Mouse (Mus musculus): ENCODE results near the gene Zswim7. TPM values are rescaled to one million over a fixed set of nuclear protein-coding genes. Genes with fewer than 3 reads are reported as not detected.

Gene Zswim7
- total and polyA plus RNA-seq, 2 experiments from 2014 or later, result 7.3 to 19.6 TPM

DNA sequence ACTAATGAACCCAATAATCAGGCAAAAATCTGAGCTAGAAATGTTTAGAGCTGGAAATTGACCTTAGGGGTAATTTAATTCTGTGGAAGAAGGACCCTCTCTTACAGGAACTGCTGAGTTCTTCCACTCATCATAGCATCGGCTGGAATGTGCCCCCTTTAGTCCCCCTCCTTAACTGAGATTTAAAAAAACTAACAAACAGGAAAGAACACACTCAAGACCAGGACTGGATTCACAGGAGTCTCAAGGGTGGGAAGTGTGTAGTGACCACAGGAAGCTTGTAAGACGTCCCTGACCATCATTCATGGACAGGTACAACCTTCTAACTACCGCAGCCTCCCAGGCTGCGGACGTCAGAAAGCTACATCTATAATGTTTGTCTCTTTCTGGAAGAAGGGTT is 10.3 kb downstream of the Zswim7 start:
- WGBS, result 70% methylated on average over 5 of the region's 5 CpGs
- Histone ChIP-seq H3K36me3 (ENCODE audit: insufficient read depth) (no peaks in the 10 kb centered on the region), H3K4me2 (ENCODE audit: low read depth) (no peak overlapping the region), H3K4me1 (ENCODE audit: insufficient read depth) (no peaks in the 10 kb centered on the region), H3K27me3 (ENCODE audit: insufficient read depth, low read length) (no peaks in the 10 kb centered on the region), H3K27ac (ENCODE audit: low read depth, low read length) (no peak overlapping the region), H3K4me3 (ENCODE audit: low read depth, low read length) (no peak overlapping the region), H3K9ac (no peak overlapping the region), H3K9me3 (ENCODE audit: low read length) (no peaks in the 10 kb centered on the region)
- no peak for TF ChIP-seq CTCF (IDR thresholded peaks at IDR 0.05; ENCODE audit: low read depth)
- DNase-seq (no peak), ATAC-seq (no peak)

DNA sequence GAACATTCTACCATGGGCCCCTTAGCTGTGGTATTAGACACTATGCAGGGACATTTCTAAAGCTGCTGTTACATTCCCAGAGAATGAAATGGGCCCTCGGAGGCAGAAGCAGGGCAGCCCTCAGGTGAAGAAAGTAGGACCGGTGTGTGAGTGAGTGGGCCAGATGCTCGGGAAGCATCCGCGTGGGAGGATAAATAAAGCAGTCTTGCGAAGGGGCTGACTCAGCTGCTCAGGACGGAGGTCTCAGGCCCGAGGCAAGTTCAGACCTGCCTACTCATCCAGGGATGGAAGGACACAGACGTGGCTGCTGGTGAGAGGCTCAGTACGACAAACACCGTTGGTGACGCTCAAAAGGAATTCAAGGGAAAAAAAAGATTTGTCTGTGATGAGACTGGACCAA is 12.1 kb downstream of the Zswim7 start:
- Histone ChIP-seq H3K27ac (ENCODE audit: low read depth, low read length) (no peak overlapping the region), H3K4me3 (ENCODE audit: low read depth, low read length) (no peak overlapping the region), H3K9ac (no peak overlapping the region), H3K9me3 (ENCODE audit: low read length) (no peaks in the 10 kb centered on the region), H3K27me3 (ENCODE audit: insufficient read depth, low read length) (no peaks in the 10 kb centered on the region), H3K4me1 (ENCODE audit: insufficient read depth) (no peaks in the 10 kb centered on the region), H3K36me3 (ENCODE audit: insufficient read depth) (no peaks in the 10 kb centered on the region), H3K4me2 (ENCODE audit: low read depth) (no peak overlapping the region)
- 79% methylated on average over 12 of the region's 12 CpGs for WGBS
- no peak for ATAC-seq
- no peak for TF ChIP-seq CTCF (IDR thresholded peaks at IDR 0.05; ENCODE audit: low read depth)
- no peak for DNase-seq

DNA sequence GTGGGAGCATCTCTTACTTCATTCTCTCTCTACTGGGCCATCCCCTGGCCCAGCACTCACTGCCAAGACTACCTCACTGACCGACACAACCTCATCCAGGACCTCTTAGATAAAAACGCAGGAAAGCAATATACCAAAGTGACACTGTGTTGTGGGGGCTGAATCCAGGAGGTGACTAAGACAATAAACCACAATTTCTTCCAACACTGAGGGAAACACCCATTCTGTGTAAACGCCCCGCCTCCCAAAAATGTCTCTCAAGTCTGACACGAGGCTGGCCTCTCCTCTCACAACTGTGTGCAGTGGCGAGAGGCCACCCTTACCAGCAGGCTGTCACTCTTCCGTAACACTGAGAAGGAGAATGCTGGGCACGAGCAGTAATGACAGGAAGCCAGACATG is 12.8 kb downstream of the Zswim7 start:
- ATAC-seq (no peak), DNase-seq (no peak)
- no peaks in the 10 kb centered on the region for H3K4me1 ChIP-seq (ENCODE audit: insufficient read depth)
- TF ChIP-seq CTCF (IDR thresholded peaks at IDR 0.05; ENCODE audit: low read depth), result no peak
- WGBS, result 81% methylated on average over 8 of the region's 8 CpGs
- no peaks in the 10 kb centered on the region for H3K9me3 ChIP-seq (ENCODE audit: low read length)
- H3K36me3 ChIP-seq (ENCODE audit: insufficient read depth), result no peaks in the 10 kb centered on the region
- H3K4me2 ChIP-seq (ENCODE audit: low read depth), result no peak overlapping the region
- H3K27me3 ChIP-seq (ENCODE audit: insufficient read depth, low read length), result no peaks in the 10 kb centered on the region
- H3K9ac ChIP-seq, result no peak overlapping the region
- no peak overlapping the region for H3K4me3 ChIP-seq (ENCODE audit: low read depth, low read length)
- no peak overlapping the region for H3K27ac ChIP-seq (ENCODE audit: low read depth, low read length)

DNA sequence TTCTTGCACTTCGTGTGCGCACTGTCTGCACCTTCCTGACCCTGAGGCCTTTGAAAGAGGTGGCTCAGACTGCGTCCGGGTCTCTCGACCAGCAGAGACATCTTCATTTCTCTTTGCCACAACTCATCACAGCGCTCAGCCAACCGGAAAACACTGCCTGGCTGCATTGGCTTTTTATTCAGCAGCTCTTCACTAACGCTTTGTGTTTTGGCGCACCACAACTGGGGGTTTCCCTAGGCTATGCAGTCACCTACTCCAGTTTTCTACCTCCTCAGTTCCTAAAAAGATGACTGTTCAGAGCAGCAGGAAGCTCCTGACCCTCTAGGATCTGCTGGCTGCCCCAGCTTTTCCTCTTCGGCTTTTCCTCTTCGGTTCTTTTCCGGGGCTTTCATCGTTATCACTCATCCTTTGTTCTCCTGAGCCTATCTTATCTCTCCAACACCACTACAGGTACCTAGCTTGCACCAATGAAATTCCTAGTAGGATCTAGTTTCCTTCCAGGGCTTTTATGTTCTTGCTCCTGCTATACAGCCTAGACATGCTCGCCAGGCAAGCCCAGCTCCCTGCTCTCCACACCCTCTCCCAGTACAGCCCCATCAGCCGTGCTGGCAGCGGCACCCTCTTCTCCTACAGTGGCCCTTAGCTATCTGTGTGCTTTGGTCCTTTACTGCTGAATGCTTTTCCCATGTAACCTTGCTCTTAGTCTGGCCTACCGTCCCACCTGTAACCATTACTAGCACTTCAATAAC is 14.5 kb downstream of the Zswim7 start:
- no peaks in the 10 kb centered on the region for H3K9me3 ChIP-seq (ENCODE audit: low read length)
- H3K4me2 ChIP-seq (ENCODE audit: low read depth), result no peak overlapping the region
- no peaks in the 10 kb centered on the region for H3K36me3 ChIP-seq (ENCODE audit: insufficient read depth)
- 48% methylated on average over 17 of the region's 17 CpGs for WGBS
- H3K4me3 ChIP-seq (ENCODE audit: low read depth, low read length), result no peak overlapping the region
- no peak for TF ChIP-seq CTCF (IDR thresholded peaks at IDR 0.05; ENCODE audit: low read depth)
- ATAC-seq, result peak; percentile 36; the same call in 1 of the 2 replicates
- peak; percentile 16 for DNase-seq
- no peaks in the 10 kb centered on the region for H3K27me3 ChIP-seq (ENCODE audit: insufficient read depth, low read length)
- H3K4me1 ChIP-seq (ENCODE audit: insufficient read depth), result no peaks in the 10 kb centered on the region
- no peak overlapping the region for H3K9ac ChIP-seq
- no peak overlapping the region for H3K27ac ChIP-seq (ENCODE audit: low read depth, low read length)

DNA sequence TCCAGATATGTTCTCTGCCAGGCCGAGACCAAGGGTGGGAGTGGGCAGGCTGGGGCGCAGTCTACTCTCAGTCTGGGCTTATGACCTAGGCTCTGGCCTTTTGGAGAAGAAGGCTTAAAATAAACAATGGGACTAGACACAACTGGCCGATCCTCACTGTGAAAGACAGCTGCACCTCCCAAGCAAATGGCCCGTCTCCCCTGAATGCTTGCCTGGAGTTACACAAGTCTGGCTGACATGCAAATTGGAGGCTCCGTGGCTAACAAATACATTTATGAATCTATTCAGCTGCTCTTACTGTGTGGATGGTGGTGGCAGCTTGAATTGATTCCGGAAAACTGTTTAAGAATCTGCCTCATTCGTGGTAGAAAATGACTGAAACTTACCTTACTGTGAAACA is 15.5 kb downstream of the Zswim7 start:
- H3K9me3 ChIP-seq (ENCODE audit: low read length), result no peaks in the 10 kb centered on the region
- H3K4me2 ChIP-seq (ENCODE audit: low read depth), result no peak overlapping the region
- DNase-seq (peak; percentile 23), ATAC-seq (no peak)
- no peak overlapping the region for H3K4me3 ChIP-seq (ENCODE audit: low read depth, low read length)
- TF ChIP-seq CTCF (IDR thresholded peaks at IDR 0.05; ENCODE audit: low read depth), result no peak
- H3K27me3 ChIP-seq (ENCODE audit: insufficient read depth, low read length), result no peaks in the 10 kb centered on the region
- H3K36me3 ChIP-seq (ENCODE audit: insufficient read depth), result no peaks in the 10 kb centered on the region
- no peaks in the 10 kb centered on the region for H3K4me1 ChIP-seq (ENCODE audit: insufficient read depth)
- 0 out of 2 replicates have a peak overlapping the region, but pooled peaks have one; percentile 29 for H3K27ac ChIP-seq (ENCODE audit: low read depth, low read length)
- WGBS, result 50% methylated on average over 7 of the region's 7 CpGs
- H3K9ac ChIP-seq, result no peak overlapping the region

DNA sequence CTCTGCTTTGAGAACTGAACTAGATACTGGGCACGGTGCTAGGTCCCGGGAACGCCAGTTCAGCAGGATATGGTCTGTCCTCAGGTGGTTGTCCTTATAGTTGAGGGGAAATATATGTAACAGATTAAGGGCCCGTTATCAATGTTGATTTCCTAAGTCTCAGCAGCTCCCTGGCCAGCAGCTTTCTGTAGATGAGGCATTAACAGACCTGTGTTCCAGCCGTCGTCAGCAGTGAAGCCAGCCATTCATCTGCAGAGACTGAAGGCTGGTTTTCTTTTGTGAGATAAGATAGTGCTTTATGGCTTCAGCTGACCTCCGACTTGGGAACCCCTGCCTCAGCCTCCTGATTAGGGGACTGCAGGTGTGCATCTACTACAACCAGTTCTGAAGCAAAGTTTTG is 17.2 kb downstream of the Zswim7 start:
- no peaks in the 10 kb centered on the region for H3K27me3 ChIP-seq (ENCODE audit: insufficient read depth, low read length)
- no peak for TF ChIP-seq CTCF (IDR thresholded peaks at IDR 0.05; ENCODE audit: low read depth)
- H3K4me3 ChIP-seq (ENCODE audit: low read depth, low read length), result no peak overlapping the region
- DNase-seq, result no peak
- H3K9ac ChIP-seq, result no peak overlapping the region
- H3K9me3 ChIP-seq (ENCODE audit: low read length), result no peaks in the 10 kb centered on the region
- no peaks in the 10 kb centered on the region for H3K36me3 ChIP-seq (ENCODE audit: insufficient read depth)
- no peak for ATAC-seq
- H3K4me2 ChIP-seq (ENCODE audit: low read depth), result no peak overlapping the region
- 68% methylated on average over 7 of the region's 7 CpGs for WGBS
- H3K27ac ChIP-seq (ENCODE audit: low read depth, low read length), result no peak overlapping the region
- no peaks in the 10 kb centered on the region for H3K4me1 ChIP-seq (ENCODE audit: insufficient read depth)

DNA sequence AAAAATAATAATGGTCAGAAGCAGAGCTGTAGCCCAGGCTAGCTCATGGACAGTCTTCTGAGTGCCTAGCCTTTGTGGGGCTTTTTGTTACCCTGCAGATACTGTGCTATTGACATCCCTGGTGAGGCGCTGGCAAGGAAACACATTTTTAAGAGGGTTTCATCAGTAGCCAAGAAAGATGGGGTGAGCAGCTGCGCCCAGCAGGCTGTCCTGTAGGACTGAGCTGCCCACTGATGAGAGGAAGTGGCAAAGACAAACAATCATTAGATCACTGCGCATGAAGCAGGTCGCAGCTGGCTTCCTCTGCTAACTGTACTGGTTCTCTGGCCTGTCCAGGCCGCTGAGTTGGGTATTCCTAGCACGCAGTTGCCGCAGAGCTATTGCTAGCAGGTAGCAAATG is 17.6 kb downstream of the Zswim7 start:
- WGBS, result 77% methylated on average over 7 of the region's 7 CpGs
- ATAC-seq, result peak; percentile 51

More for the DNA sequence above, 17.6 kb downstream of the Zswim7 start:
- Histone ChIP-seq H3K9ac (no peak overlapping the region), H3K27me3 (ENCODE audit: insufficient read depth, low read length) (no peaks in the 10 kb centered on the region), H3K27ac (ENCODE audit: low read depth, low read length) (no peak overlapping the region), H3K36me3 (ENCODE audit: insufficient read depth) (no peaks in the 10 kb centered on the region), H3K4me2 (ENCODE audit: low read depth) (no peak overlapping the region), H3K4me3 (ENCODE audit: low read depth, low read length) (no peak overlapping the region), H3K9me3 (ENCODE audit: low read length) (no peaks in the 10 kb centered on the region), H3K4me1 (ENCODE audit: insufficient read depth) (no peaks in the 10 kb centered on the region)
- TF ChIP-seq CTCF (IDR thresholded peaks at IDR 0.05; ENCODE audit: low read depth), result no peak
- no peak for DNase-seq
